Mouse (Mus musculus): ENCODE data around the gene Dicer1.

DNA sequence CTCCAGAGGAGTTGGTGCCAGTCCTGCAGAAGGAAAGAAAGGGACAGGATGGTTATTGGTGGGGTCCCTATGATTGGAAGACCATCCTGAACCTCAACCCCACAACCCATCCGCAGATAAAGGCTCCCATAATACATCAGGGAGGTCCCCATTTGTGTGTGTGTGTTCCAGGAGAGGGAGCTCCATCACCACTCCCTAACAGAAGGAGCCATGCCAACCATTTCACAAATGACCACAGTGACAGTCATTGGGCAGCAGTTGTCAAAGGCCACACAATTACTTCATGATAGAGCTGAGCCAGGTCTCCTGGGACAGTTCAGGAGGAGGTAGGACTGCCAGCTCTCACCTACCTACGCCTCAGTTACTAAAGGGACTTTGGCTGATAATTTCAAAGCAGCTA, 20.2 kb upstream of the Dicer1 start:
- TF ChIP-seq POLR2A (IDR thresholded peaks at IDR 0.05; ENCODE audit: borderline replicate concordance, low read depth, low read length) (no peak), CTCF (IDR thresholded peaks at IDR 0.05; ENCODE audit: low read depth, low read length) (no peak)
